ENCODE assay signal across 8 mouse cellular contexts in genomic region chr13:24135282-24136230, GRCm38 (mm10).
DNase-seq lines count a peak whose midpoint lies in the region; ATAC-seq and TF ChIP-seq lines count a peak whose summit lies in the region.
"Had no signal": no experiment of that assay in that cellular context is flagged by ENCODE, and none has a peak within 500 bp of the region (broad histone marks: within the 10 kb centered on the region; RNA-seq: fewer than 3 reads in every experiment).

No protein-coding gene starts in this region.

- peak overlapping the region; percentile 32 for H3K4me2 ChIP-seq in kidney, postnatal 0 days (ENCODE audit: low read length)
- H3K4me2 ChIP-seq in neural tube, embryonic 13.5 days = peak overlapping the region; percentile 9; the same call in 1 of the 2 replicates
- H3K4me2 ChIP-seq: midbrain, embryonic 12.5 days had no signal

- H3K4me3 ChIP-seq in kidney, postnatal 0 days (replicated peaks; ENCODE audit: low read depth, low read length) = no peak overlapping the region
- H3K4me3 ChIP-seq in neural tube, embryonic 13.5 days = no peak overlapping the region
- H3K4me3 ChIP-seq: midbrain, embryonic 12.5 days had no signal

- peak; percentile 74 for ATAC-seq in kidney, postnatal 0 days (replicated peaks; ENCODE audit: low FRiP score, low read depth)
- ATAC-seq in neural tube, embryonic 13.5 days (ENCODE audit: low read depth) = 0 out of 2 replicates have a peak, but pooled peaks have one; percentile 11

- H3K9ac ChIP-seq in kidney, postnatal 0 days (ENCODE audit: low read depth, low read length) = no peak overlapping the region
- no peak overlapping the region for H3K9ac ChIP-seq in neural tube, embryonic 13.5 days
- H3K9ac ChIP-seq: midbrain, embryonic 12.5 days had no signal

- H3K36me3 ChIP-seq in kidney, postnatal 0 days (ENCODE audit: insufficient read depth, low read length) = no peaks in the 10 kb centered on the region
- no peaks in the 10 kb centered on the region for H3K36me3 ChIP-seq in neural tube, embryonic 13.5 days
- H3K36me3 ChIP-seq: midbrain, embryonic 12.5 days had no signal

- peak; percentile 48 for TF ChIP-seq CTCF in kidney, postnatal 0 days (IDR thresholded peaks at IDR 0.05; ENCODE audit: low read depth)

- peak; percentile 58 for DNase-seq in right cerebral cortex, adult 18-20 months
- DNase-seq in right cerebral cortex, postnatal 4 days = no peak
- peak; percentile 16 for DNase-seq in heart, adult 8-10 months (ENCODE audit: low spot score)
- peak; percentile 64 for DNase-seq in kidney, postnatal 0 days (ENCODE audit: low spot score)
- no peak for DNase-seq in layer of hippocampus, postnatal 25 days (ENCODE audit: extremely low spot score in 1 of 2, low spot score in 1 of 2)
- DNase-seq in lung, postnatal 4 days = no peak

- no peaks in the 10 kb centered on the region for H3K27me3 ChIP-seq in kidney, postnatal 0 days (ENCODE audit: insufficient read depth, low read length)
- H3K27me3 ChIP-seq in neural tube, embryonic 13.5 days = no peaks in the 10 kb centered on the region
- H3K27me3 ChIP-seq: midbrain, embryonic 12.5 days had no signal

- H3K4me1 ChIP-seq in kidney, postnatal 0 days (replicated peaks; ENCODE audit: insufficient read depth, low read length) = peaks cover 10% of the 10 kb centered on the region; the same call in 1 of the 2 replicates
- peaks cover 11% of the 10 kb centered on the region; the same call in 1 of the 2 replicates for H3K4me1 ChIP-seq in neural tube, embryonic 13.5 days (replicated peaks)

- H3K27ac ChIP-seq in kidney, postnatal 0 days = peak overlapping the region; percentile 50; the same call in 1 of the 2 replicates
- 0 out of 2 replicates have a peak overlapping the region, but pooled peaks have one; percentile 7 for H3K27ac ChIP-seq in neural tube, embryonic 13.5 days (replicated peaks)
- H3K27ac ChIP-seq: midbrain, embryonic 12.5 days had no signal

- H3K9me3 ChIP-seq in kidney, postnatal 0 days (replicated peaks; ENCODE audit: low read length) = no peaks in the 10 kb centered on the region
- H3K9me3 ChIP-seq in neural tube, embryonic 13.5 days = no peaks in the 10 kb centered on the region
- H3K9me3 ChIP-seq: midbrain, embryonic 12.5 days had no signal

- WGBS in kidney, postnatal 0 days = 16% methylated on average over 21 of the region's 21 CpGs
- 46% methylated on average over 21 of the region's 21 CpGs for WGBS in neural tube, embryonic 13.5 days

Comparison
In these comparisons a context has a peak if more than half of its experiments do, and no peak if none do; other contexts are left out.
1. DNase-seq: peak in right cerebral cortex, adult 18-20 months (single experiment), heart, adult 8-10 months (single experiment) and kidney, postnatal 0 days (single experiment); none in right cerebral cortex, postnatal 4 days (single experiment), layer of hippocampus, postnatal 25 days (0 of 2) and lung, postnatal 4 days (0 of 2).